ENCODE assay signal across 8 mouse cellular contexts in genomic region chr15:101315832-101316231, GRCm38 (mm10). TPM values are rescaled to one million over a fixed set of nuclear protein-coding genes. Genes with fewer than 3 reads are reported as not detected.
DNase-seq lines count a peak whose midpoint lies in the region; ATAC-seq and TF ChIP-seq lines count a peak whose summit lies in the region.

No protein-coding gene starts in this region.

- peak; percentile 97 for DNase-seq in MN1 (ENCODE audit: low spot score)
- DNase-seq in cerebellum, adult 8-10 months, result peak; percentile 55
- DNase-seq in hindbrain, embryonic 10.5 days (ENCODE audit: low spot score), result peak; percentile 88
- DNase-seq in layer of hippocampus, adult 9-10 months (ENCODE audit: low spot score), result peak; percentile 87
- peak; percentile 79 to 81 for DNase-seq in thymus, adult 18-20 months

- H3K4me3 ChIP-seq in hindbrain, embryonic 10.5 days, result no peak overlapping the region
- H3K4me3 ChIP-seq in lung, embryonic 15.5 days, result peak overlapping the region; percentile 35
- peak overlapping the region; percentile 50 for H3K4me3 ChIP-seq in olfactory bulb, adult 2 months (ENCODE audit: insufficient read depth, low read depth, low read length)

- no peak overlapping the region for H3K9ac ChIP-seq in lung, embryonic 15.5 days

- no peaks in the 10 kb centered on the region for H3K9me3 ChIP-seq in hindbrain, embryonic 10.5 days
- H3K9me3 ChIP-seq in lung, embryonic 15.5 days, result no peaks in the 10 kb centered on the region

- ATAC-seq in frontal cortex, adult (ENCODE audit: low TSS enrichment), result peak; percentile 86
- ATAC-seq in lung, embryonic 15.5 days (ENCODE audit: borderline replicate concordance, extremely low read depth, low FRiP score, low TSS enrichment), result peak; percentile 79

- TF ChIP-seq CTCF in olfactory bulb, adult 2 months (IDR thresholded peaks at IDR 0.05; ENCODE audit: insufficient read depth, low read depth, low read length), result peak; percentile 93

- 0 out of 2 replicates have a peak overlapping the region, but pooled peaks have one; percentile 40 for H3K27ac ChIP-seq in hindbrain, embryonic 10.5 days
- H3K27ac ChIP-seq in lung, embryonic 15.5 days, result no peak overlapping the region
- no peak overlapping the region for H3K27ac ChIP-seq in olfactory bulb, adult 2 months (ENCODE audit: insufficient read depth, low read depth, low read length)

- H3K27me3 ChIP-seq in hindbrain, embryonic 10.5 days (ENCODE audit: insufficient read depth, poor library complexity, severe bottlenecking), result peaks cover 6% of the 10 kb centered on the region; the same call in 1 of the 2 replicates
- no peaks in the 10 kb centered on the region for H3K27me3 ChIP-seq in lung, embryonic 15.5 days

- no peaks in the 10 kb centered on the region for H3K36me3 ChIP-seq in hindbrain, embryonic 10.5 days
- H3K36me3 ChIP-seq in lung, embryonic 15.5 days, result no peaks in the 10 kb centered on the region

- TF ChIP-seq POLR2A in olfactory bulb, adult 2 months (IDR thresholded peaks at IDR 0.05; ENCODE audit: insufficient read depth, low read depth, low read length), result no peak

- peaks cover 19% of the 10 kb centered on the region for H3K4me1 ChIP-seq in hindbrain, embryonic 10.5 days (replicated peaks)
- H3K4me1 ChIP-seq in lung, embryonic 15.5 days, result peaks cover 32% of the 10 kb centered on the region
- H3K4me1 ChIP-seq in olfactory bulb, adult 2 months (ENCODE audit: control insufficient read depth, insufficient read depth, low read length), result peaks cover 12% of the 10 kb centered on the region

- whole genome bisulfite sequencing in hindbrain, embryonic 10.5 days, result 6% methylated on average over 11 of the region's 11 CpGs
- 3% methylated on average over 11 of the region's 11 CpGs for WGBS in lung, embryonic 15.5 days
- under 1% methylated on average over 11 of the region's 11 CpGs for WGBS in olfactory bulb, adult 2 months

- H3K4me2 ChIP-seq in lung, embryonic 15.5 days, result peak overlapping the region; percentile 55

RNA-seq across cellular contexts. Expression of gene 6030408B16Rik, which starts 22.8 kb away (rescaled TPM):
- 0.27 and 0.39 TPM in 2 replicates for polyA plus RNA-seq in hindbrain, embryonic 10.5 days (2016; fragmentation: Nextera tagmentation; extraction: Ambion mirVana)
- polyA plus RNA-seq in lung, embryonic 15.5 days (2015; fragmentation: Nextera tagmentation; extraction: Ambion mirVana), result 48.1 and 50.0 TPM in 2 replicates
- polyA plus RNA-seq in olfactory bulb, adult 2 months (2012; ENCODE audit: insufficient read depth, insufficient read length, low replicate concordance, missing spikeins), result not detected in 2 replicates

RNA-seq across cellular contexts. Expression of gene Atg101, which starts 31.8 kb away (rescaled TPM):
- polyA plus RNA-seq in hindbrain, embryonic 10.5 days (2016; fragmentation: Nextera tagmentation; extraction: Ambion mirVana), result 79.0 and 82.1 TPM in 2 replicates
- polyA plus RNA-seq in lung, embryonic 15.5 days (2015; fragmentation: Nextera tagmentation; extraction: Ambion mirVana), result 74.5 and 76.8 TPM in 2 replicates
- polyA plus RNA-seq in olfactory bulb, adult 2 months (2012; ENCODE audit: insufficient read depth, insufficient read length, low replicate concordance, missing spikeins), result not detected in 2 replicates

RNA-seq across cellular contexts. Expression of gene Krt80, which starts 54.1 kb away (rescaled TPM):
- 0.16 TPM in 1 of 2 replicates, not detected in the other for polyA plus RNA-seq in hindbrain, embryonic 10.5 days (2016; fragmentation: Nextera tagmentation; extraction: Ambion mirVana)
- 1.7 and 2.0 TPM in 2 replicates for polyA plus RNA-seq in lung, embryonic 15.5 days (2015; fragmentation: Nextera tagmentation; extraction: Ambion mirVana)
- not detected in 2 replicates for polyA plus RNA-seq in olfactory bulb, adult 2 months (2012; ENCODE audit: insufficient read depth, insufficient read length, low replicate concordance, missing spikeins)

Comparison
In these comparisons a context has a peak if more than half of its experiments do, and no peak if none do; other contexts are left out.
1. RNA of gene 6030408B16Rik, which starts 22.8 kb away (polyA plus RNA-seq): 48.1 to 50.0 TPM in lung, embryonic 15.5 days; 0.27 to 0.39 TPM in hindbrain, embryonic 10.5 days and not detected in olfactory bulb, adult 2 months; every median in the first group is over 10 times any median in the second.
2. RNA of gene Atg101, which starts 31.8 kb away (polyA plus RNA-seq): 79.0 to 82.1 TPM in hindbrain, embryonic 10.5 days and 74.5 to 76.8 TPM in lung, embryonic 15.5 days; not detected in olfactory bulb, adult 2 months; every median in the first group is over 10 times any median in the second.
3. Peak in every context shown above with its lines, with median percentiles within 50 percentile points of each other: DNase-seq.